Mouse (Mus musculus): Measurements from ENCODE around the gene Gorasp2. TPM values are rescaled to one million over a fixed set of nuclear protein-coding genes. Genes with fewer than 3 reads are reported as not detected.

Gorasp2 gene
- polyA plus RNA-seq, 1 experiment from 2014 or later: 158 TPM

- H3K4me1 ChIP-seq (replicated peaks): no peaks in the 10 kb centered on the region
- H3K36me3 ChIP-seq: peaks cover 55% of the 10 kb centered on the region
- H3K4me3 ChIP-seq: no peak overlapping the region
- no peak overlapping the region for H3K9ac ChIP-seq
- H3K27ac ChIP-seq (ENCODE audit: poor library complexity, severe bottlenecking): no peak overlapping the region
- H3K9me3 ChIP-seq (replicated peaks): no peaks in the 10 kb centered on the region
- no peaks in the 10 kb centered on the region for H3K27me3 ChIP-seq (replicated peaks)
- H3K4me2 ChIP-seq: no peak overlapping the region
- ATAC-seq (ENCODE audit: insufficient number of reproducible peaks, low FRiP score): no peak
- WGBS: 90% methylated on average over 2 of the region's 2 CpGs
Observed at GRCm38 (mm10) chr2:70742588-70742987, 81.2 kb downstream of the Gorasp2 start.

GRCm38 (mm10) chr2:70751655-70752054 lies 90.3 kb downstream of the Gorasp2 start:
- no peak overlapping the region for H3K27ac ChIP-seq (ENCODE audit: poor library complexity, severe bottlenecking)
- WGBS: 99% methylated on average over 2 of the region's 2 CpGs

GRCm38 (mm10) chr2:70752149-70752548 lies 90.8 kb downstream of the Gorasp2 start:
- Histone ChIP-seq H3K9ac (no peak overlapping the region), H3K4me1 (replicated peaks) (no peaks in the 10 kb centered on the region), H3K27me3 (replicated peaks) (no peaks in the 10 kb centered on the region), H3K4me3 (no peak overlapping the region), H3K27ac (ENCODE audit: poor library complexity, severe bottlenecking) (no peak overlapping the region), H3K36me3 (peaks cover 33% of the 10 kb centered on the region), H3K9me3 (replicated peaks) (no peaks in the 10 kb centered on the region), H3K4me2 (no peak overlapping the region)
- WGBS: 96% methylated on average over 5 of the region's 5 CpGs
- ATAC-seq (ENCODE audit: insufficient number of reproducible peaks, low FRiP score): no peak

More at GRCm38 (mm10) chr2:70751655-70752054, 90.3 kb downstream of the Gorasp2 start:
- Histone ChIP-seq H3K36me3 (peaks cover 36% of the 10 kb centered on the region), H3K4me3 (no peak overlapping the region), H3K9ac (no peak overlapping the region), H3K27me3 (replicated peaks) (no peaks in the 10 kb centered on the region), H3K9me3 (replicated peaks) (no peaks in the 10 kb centered on the region), H3K4me2 (no peak overlapping the region), H3K4me1 (replicated peaks) (no peaks in the 10 kb centered on the region)
- no peak for ATAC-seq (ENCODE audit: insufficient number of reproducible peaks, low FRiP score)

Other genes with a start within 250 kb of the Gorasp2 start
- gene Sp5, start 186.7 kb upstream of the Gorasp2 start, polyA plus RNA-seq (2016; fragmentation: Nextera tagmentation; extraction: Ambion mirVana): 0.36 and 0.44 TPM in 2 replicates
- gene Erich2, start 152.8 kb upstream of the Gorasp2 start, polyA plus RNA-seq (2016; fragmentation: Nextera tagmentation; extraction: Ambion mirVana): 0.36 and 0.64 TPM in 2 replicates
- gene Gad1, start 108.5 kb upstream of the Gorasp2 start, polyA plus RNA-seq (2016; fragmentation: Nextera tagmentation; extraction: Ambion mirVana): 0.22 and 0.33 TPM in 2 replicates
- gene Gm26558, start 532 bp downstream of the Gorasp2 start, polyA plus RNA-seq (2016; fragmentation: Nextera tagmentation; extraction: Ambion mirVana): 3.4 and 4.0 TPM in 2 replicates
- 38.5 and 43.6 TPM in 2 replicates for gene Tlk1, start 164.2 kb downstream of the Gorasp2 start, polyA plus RNA-seq (2016; fragmentation: Nextera tagmentation; extraction: Ambion mirVana)

Data from heart, embryonic 12.5 days (tissue).